In the genomic region with DNA sequence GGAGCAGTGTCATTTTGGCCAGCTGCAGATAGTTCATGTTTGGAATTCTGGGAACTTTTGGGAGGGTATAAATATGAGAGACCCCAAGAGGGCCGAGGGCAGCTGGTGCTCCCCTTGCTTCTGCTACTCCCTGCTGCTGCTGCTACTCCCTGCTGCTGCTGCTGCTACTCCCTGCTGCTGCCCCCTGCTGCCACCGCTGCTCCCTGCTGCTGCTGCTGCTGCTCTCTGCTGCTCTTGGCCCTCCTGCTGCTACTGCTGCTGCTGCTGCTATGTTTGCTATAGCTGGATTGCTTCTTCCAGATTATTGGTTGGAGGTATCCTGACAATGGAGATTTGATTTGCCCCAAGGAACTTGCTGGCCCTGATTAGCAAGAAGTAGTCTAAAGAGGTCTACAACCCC, we compare ENCODE assay signal across 15 mouse cellular contexts.
A peak's percentile ranks its signal among the peaks of the same experiment; 100 is the strongest.
DNase-seq lines count a peak whose midpoint lies in the region; ATAC-seq and TF ChIP-seq lines count a peak whose summit lies in the region.
"Had no signal": no experiment of that assay in that cellular context is flagged by ENCODE, and none has a peak within 500 bp of the region (broad histone marks: within the 10 kb centered on the region; RNA-seq: fewer than 3 reads in every experiment).

No protein-coding gene starts in this region.

- no peak overlapping the region for H3K27ac ChIP-seq in intestine, postnatal 0 days (ENCODE audit: low read depth, low read length)
- H3K27ac ChIP-seq in intestine, embryonic 15.5 days = no peak overlapping the region
- H3K27ac ChIP-seq in hindbrain, embryonic 16.5 days (ENCODE audit: low read depth, low read length) = no peak overlapping the region
- H3K27ac ChIP-seq: forebrain, embryonic 15.5 days; kidney, embryonic 15.5 days; liver, embryonic 13.5 days had no signal

- H3K36me3 ChIP-seq in intestine, postnatal 0 days (ENCODE audit: control insufficient read depth, insufficient read depth) = no peaks in the 10 kb centered on the region
- no peaks in the 10 kb centered on the region for H3K36me3 ChIP-seq in intestine, embryonic 15.5 days
- H3K36me3 ChIP-seq in megakaryocyte, embryonic 14.5 days (replicated peaks; ENCODE audit: low read length) = no peaks in the 10 kb centered on the region
- no peaks in the 10 kb centered on the region for H3K36me3 ChIP-seq in hindbrain, embryonic 16.5 days (ENCODE audit: control insufficient read depth, insufficient read depth, low read length)
- H3K36me3 ChIP-seq: forebrain, embryonic 15.5 days; heart, embryonic 12.5 days; kidney, embryonic 15.5 days; liver, embryonic 13.5 days had no signal

- 45% methylated on average over 2 of the region's 2 CpGs for WGBS in intestine, postnatal 0 days
- whole genome bisulfite sequencing in intestine, embryonic 15.5 days = 52% methylated on average over 2 of the region's 2 CpGs
- WGBS in hindbrain, embryonic 16.5 days = 51% methylated on average over 2 of the region's 2 CpGs

- H3K9ac ChIP-seq in intestine, postnatal 0 days (ENCODE audit: low read depth, low read length) = no peak overlapping the region
- no peak overlapping the region for H3K9ac ChIP-seq in intestine, embryonic 15.5 days
- no peak overlapping the region for H3K9ac ChIP-seq in hindbrain, embryonic 16.5 days (ENCODE audit: low read depth, low read length)
- H3K9ac ChIP-seq: forebrain, embryonic 15.5 days; heart, embryonic 12.5 days; kidney, embryonic 15.5 days; liver, embryonic 13.5 days had no signal

- no peaks in the 10 kb centered on the region for H3K9me3 ChIP-seq in intestine, postnatal 0 days (ENCODE audit: control insufficient read depth)
- no peaks in the 10 kb centered on the region for H3K9me3 ChIP-seq in intestine, embryonic 15.5 days
- H3K9me3 ChIP-seq in megakaryocyte, embryonic 14.5 days = no peaks in the 10 kb centered on the region
- no peaks in the 10 kb centered on the region for H3K9me3 ChIP-seq in hindbrain, embryonic 16.5 days (ENCODE audit: control insufficient read depth, low read length)
- H3K9me3 ChIP-seq: forebrain, embryonic 15.5 days; heart, embryonic 12.5 days; kidney, embryonic 15.5 days; liver, embryonic 13.5 days had no signal

- peak; percentile 46 for TF ChIP-seq CTCF in intestine, postnatal 0 days (IDR thresholded peaks at IDR 0.05; ENCODE audit: low read depth)

- no peak overlapping the region for H3K4me3 ChIP-seq in intestine, postnatal 0 days (ENCODE audit: low read depth, low read length)
- H3K4me3 ChIP-seq in intestine, embryonic 15.5 days (replicated peaks) = no peak overlapping the region
- H3K4me3 ChIP-seq in megakaryocyte, embryonic 14.5 days (replicated peaks) = peak overlapping the region; percentile 62
- no peak overlapping the region for H3K4me3 ChIP-seq in hindbrain, embryonic 16.5 days (ENCODE audit: low read length)
- H3K4me3 ChIP-seq: forebrain, embryonic 15.5 days; heart, embryonic 12.5 days; kidney, embryonic 15.5 days; liver, embryonic 13.5 days had no signal

- no peaks in the 10 kb centered on the region for H3K27me3 ChIP-seq in intestine, postnatal 0 days (replicated peaks; ENCODE audit: control insufficient read depth, insufficient read depth, low read length)
- H3K27me3 ChIP-seq in intestine, embryonic 15.5 days (replicated peaks) = no peaks in the 10 kb centered on the region
- H3K27me3 ChIP-seq in megakaryocyte, embryonic 14.5 days (replicated peaks) = peaks cover 1% of the 10 kb centered on the region
- H3K27me3 ChIP-seq in hindbrain, embryonic 16.5 days (replicated peaks; ENCODE audit: control insufficient read depth, insufficient read depth, low read length) = no peaks in the 10 kb centered on the region
- H3K27me3 ChIP-seq: forebrain, embryonic 15.5 days; heart, embryonic 12.5 days; kidney, embryonic 15.5 days; liver, embryonic 13.5 days had no signal

- peak; percentile 30 for DNase-seq in ZHBTc4 (ENCODE audit: low read depth, low spot score)
- peak; percentile 10 to 18 for DNase-seq in thymus, postnatal 36 days
- no peak for DNase-seq in urinary bladder, postnatal 14 days (ENCODE audit: low spot score)
- DNase-seq: cerebellum, adult 9-11 months; embryo, embryonic 11 days; heart, postnatal 4 days; liver, embryonic 13.5 days had no signal

- no peaks in the 10 kb centered on the region for H3K4me1 ChIP-seq in intestine, postnatal 0 days (replicated peaks; ENCODE audit: control insufficient read depth, insufficient read depth, low read length)
- H3K4me1 ChIP-seq in intestine, embryonic 15.5 days (replicated peaks) = no peaks in the 10 kb centered on the region
- no peaks in the 10 kb centered on the region for H3K4me1 ChIP-seq in megakaryocyte, embryonic 14.5 days
- no peaks in the 10 kb centered on the region; the same call in 1 of the 2 replicates for H3K4me1 ChIP-seq in hindbrain, embryonic 16.5 days (ENCODE audit: control insufficient read depth, insufficient read depth, low read depth, low read length)
- H3K4me1 ChIP-seq: forebrain, embryonic 15.5 days; liver, embryonic 13.5 days had no signal

- H3K4me2 ChIP-seq in intestine, postnatal 0 days (replicated peaks; ENCODE audit: low read depth) = no peak overlapping the region
- H3K4me2 ChIP-seq in intestine, embryonic 15.5 days (replicated peaks) = no peak overlapping the region
- no peak overlapping the region for H3K4me2 ChIP-seq in hindbrain, embryonic 16.5 days (ENCODE audit: low read length)
- H3K4me2 ChIP-seq: forebrain, embryonic 15.5 days; heart, embryonic 12.5 days; kidney, embryonic 15.5 days; liver, embryonic 13.5 days had no signal

- no peak for ATAC-seq in intestine, postnatal 0 days
- ATAC-seq in intestine, embryonic 15.5 days = no peak
- ATAC-seq in megakaryocyte, adult 5-6 weeks (ENCODE audit: poor library complexity, severe bottlenecking) = no peak
- ATAC-seq in hindbrain, embryonic 16.5 days = no peak
- ATAC-seq: forebrain, embryonic 15.5 days had no signal
